Mouse (Mus musculus) kidney, adult 2 months (tissue): ENCODE results near the gene Camkk1.

Experiments
- CTCF ChIP-seq: fragments of 200-500 bp; conservative IDR thresholded peaks from 2 replicates; pipeline ENCODE4 v1.5.1; 2011; ENCODE audit warnings: low read depth, mild to moderate bottlenecking, control low read depth, low read length, moderate library complexity, mixed read lengths; ENCODE audit not compliant: insufficient read depth, insufficient read length
- POLR2A ChIP-seq: fragments of 200-500 bp; IDR thresholded peaks from one replicate; pipeline ENCODE4 v1.6.1; 2011; ENCODE audit warnings: low read depth, low read length, control low read depth

DNA sequence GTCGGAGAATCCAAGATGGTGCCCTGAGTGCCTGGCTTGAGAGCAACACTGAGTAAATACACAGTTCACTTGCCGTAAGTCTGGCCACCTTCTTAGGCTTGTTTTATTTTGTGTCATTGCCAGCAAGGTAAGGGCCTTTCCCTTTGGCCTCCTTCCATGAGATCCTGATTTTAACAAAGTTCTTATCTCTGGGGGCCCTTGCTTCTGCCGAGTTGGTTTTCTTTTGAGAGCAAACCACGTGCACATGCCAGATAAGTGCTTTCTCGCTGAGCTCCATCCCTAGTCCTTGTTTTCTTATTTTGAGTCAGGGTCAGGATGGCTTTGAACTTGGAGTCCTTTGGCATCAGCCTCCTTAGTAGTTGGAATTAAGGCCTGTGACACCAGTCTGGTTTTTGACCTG lies 38.9 kb downstream of the Camkk1 start:
- TF ChIP-seq POLR2A = no peak
- no peak for TF ChIP-seq CTCF
